Mouse (Mus musculus) lung, embryonic 14.5 days (tissue): ENCODE measurements around the gene Zcchc24. TPM values are rescaled to one million over a fixed set of nuclear protein-coding genes. Genes with fewer than 3 reads are reported as not detected.
A peak's percentile ranks its signal among the peaks of the same experiment; 100 is the strongest.
"Not testable (repeated sequence)": the region's sequence is repeated elsewhere in the genome, so short reads cannot be mapped to it uniquely, and the experiment has no call there.

Source experiments
- ATAC-seq: fragments of 200-750 bp; cut with Nextera tagmentation; 2 replicates; pipeline ENCODE4 v1.8.0; 2017; ENCODE audit warnings: mild to moderate bottlenecking, moderate TSS enrichment, moderate library complexity; ENCODE audit not compliant: insufficient read depth
- DNase-seq: peaks from one replicate; pipeline ENCODE4 v3.0.0-alpha.2; 2015
- H3K27ac ChIP-seq: fragments of 300-500 bp; sonication (generic); 2 replicates; pipeline ENCODE4 v1.5.1; 2014; ENCODE audit warnings: low read depth, mild to moderate bottlenecking, moderate library complexity
- H3K27me3 ChIP-seq: fragments of 300-500 bp; sonication (generic); 2 replicates; pipeline ENCODE4 v1.6.1; 2014; ENCODE audit warnings: low read length, control low read depth; ENCODE audit not compliant: insufficient read depth
- H3K36me3 ChIP-seq: fragments of 300-500 bp; sonication (generic); 2 replicates; pipeline ENCODE4 v1.6.1; 2014; ENCODE audit warnings: control low read depth; ENCODE audit not compliant: insufficient read depth
- H3K4me1 ChIP-seq: fragments of 300-500 bp; sonication (generic); 2 replicates; pipeline ENCODE4 v1.6.1; 2014; ENCODE audit warnings: antibody characterized with exemption, control low read depth; ENCODE audit not compliant: insufficient read depth
- H3K4me2 ChIP-seq: fragments of 300-500 bp; sonication (generic); 2 replicates; pipeline ENCODE4 v1.6.1; 2014; ENCODE audit warnings: mild to moderate bottlenecking
- H3K4me3 ChIP-seq: fragments of 300-500 bp; sonication (generic); 2 replicates; pipeline ENCODE4 v1.5.1; 2014; ENCODE audit warnings: low read depth, low read length
- H3K9ac ChIP-seq: fragments of 300-500 bp; sonication (generic); 2 replicates; pipeline ENCODE4 v1.6.1; 2014
- H3K9me3 ChIP-seq: fragments of 300-500 bp; sonication (generic); 2 replicates; pipeline ENCODE4 v1.6.1; 2016; ENCODE audit warnings: low read depth, low read length, control low read depth
- CTCF ChIP-seq: IDR thresholded peaks from 2 replicates; pipeline ENCODE4 v1.5.1; 2016; ENCODE audit warnings: antibody characterized with exemption, low read depth
- WGBS: fragments of 180-500 bp; shearing (Covaris S2); extraction: QIAGEN DNeasy Blood & Tissue Kit; methylation state at CpG from one replicate; pipeline ENCODE4 v1.1.7; 2014; 5-methylcytosine and 5-hydroxymethylcytosine counted together
- polyA plus RNA-seq: library from polyadenylated mRNA; unstranded; fragments of >200 nt; fragmentation: Nextera tagmentation; extraction: Ambion mirVana; gene quantifications from 2 replicates; pipeline ENCODE4 v1.2.1, GENCODE M21; 2014

The Zcchc24 gene
- polyA plus RNA-seq, result 29.6 and 29.8 TPM in 2 replicates

- Histone ChIP-seq H3K9me3 (no peaks in the 10 kb centered on the region), H3K4me2 (peak within 1 kb of the TSS; percentile 91), H3K36me3 (no peaks in the 10 kb centered on the region; the same call in 1 of the 2 replicates), H3K4me3 (peak within 1 kb of the TSS; percentile 76), H3K9ac (peak within 1 kb of the TSS; percentile 76), H3K27me3 (no peaks in the 10 kb centered on the region), H3K27ac (peak within 1 kb of the TSS; percentile 91), H3K4me1 (peaks cover 36% of the 10 kb centered on the region)
- ATAC-seq, result peak; percentile 95
- WGBS, result 2% methylated on average over 52 of the region's 55 CpGs
- TF ChIP-seq CTCF, result no peak
- peak; percentile 96 for DNase-seq
These were observed at the start of gene Zcchc24 for GRCm38 (mm10) chr14:25768915-25769625. Zcchc24 (minus strand) TSS chr14:25769039.

GRCm38 (mm10) chr14:25816416-25816815 is 47.6 kb upstream of the Zcchc24 start:
- Histone ChIP-seq H3K9ac (no peak overlapping the region), H3K4me1 (no peaks in the 10 kb centered on the region), H3K4me2 (no peak overlapping the region), H3K4me3 (no peak overlapping the region), H3K9me3 (no peaks in the 10 kb centered on the region), H3K27ac (no peak overlapping the region), H3K27me3 (no peaks in the 10 kb centered on the region), H3K36me3 (no peaks in the 10 kb centered on the region)
- DNase-seq (peak; percentile 90), ATAC-seq (peak; percentile 62)
- TF ChIP-seq CTCF, result peak; percentile 97
- 7% methylated on average over 9 of the region's 9 CpGs for WGBS

GRCm38 (mm10) chr14:25814140-25814539 is 45.3 kb upstream of the Zcchc24 start:
- no peak overlapping the region for H3K9ac ChIP-seq
- ATAC-seq (no peak), DNase-seq (no peak)
- H3K27me3 ChIP-seq, result no peaks in the 10 kb centered on the region
- H3K4me1 ChIP-seq, result no peaks in the 10 kb centered on the region
- no peak overlapping the region for H3K4me3 ChIP-seq
- H3K36me3 ChIP-seq, result no peaks in the 10 kb centered on the region
- H3K4me2 ChIP-seq, result no peak overlapping the region
- no peak for TF ChIP-seq CTCF
- H3K9me3 ChIP-seq, result no peaks in the 10 kb centered on the region
- H3K27ac ChIP-seq, result no peak overlapping the region

- H3K27ac ChIP-seq, H3K4me2 ChIP-seq, H3K9me3 ChIP-seq, H3K4me3 ChIP-seq, H3K4me1 ChIP-seq, ATAC-seq, H3K36me3 ChIP-seq, H3K9ac ChIP-seq, DNase-seq, H3K27me3 ChIP-seq: not testable (repeated sequence)
- 70% methylated on average over 1 of the region's 1 CpGs for WGBS
These were observed 42.2 kb upstream of the Zcchc24 start for GRCm38 (mm10) chr14:25811026-25811425.

GRCm38 (mm10) chr14:25806561-25806960 is 37.7 kb upstream of the Zcchc24 start:
- H3K36me3 ChIP-seq, result no peaks in the 10 kb centered on the region
- no peak overlapping the region for H3K4me3 ChIP-seq
- H3K4me2 ChIP-seq, result no peak overlapping the region
- WGBS, result 82% methylated on average over 7 of the region's 7 CpGs
- H3K4me1 ChIP-seq, result peaks cover 13% of the 10 kb centered on the region; the same call in 1 of the 2 replicates
- DNase-seq (no peak), ATAC-seq (no peak)
- H3K9me3 ChIP-seq, result no peaks in the 10 kb centered on the region
- TF ChIP-seq CTCF, result no peak
- H3K27me3 ChIP-seq, result no peaks in the 10 kb centered on the region
- no peak overlapping the region for H3K27ac ChIP-seq
- no peak overlapping the region for H3K9ac ChIP-seq

- Histone ChIP-seq H3K36me3 (no peaks in the 10 kb centered on the region), H3K9me3 (no peaks in the 10 kb centered on the region), H3K9ac (no peak overlapping the region), H3K4me2 (no peak overlapping the region), H3K27ac (no peak overlapping the region), H3K4me3 (no peak overlapping the region), H3K27me3 (no peaks in the 10 kb centered on the region), H3K4me1 (peaks cover 13% of the 10 kb centered on the region; the same call in 1 of the 2 replicates)
- ATAC-seq, result no peak
- TF ChIP-seq CTCF, result no peak
- 53% methylated on average over 7 of the region's 7 CpGs for WGBS
- peak; percentile 30 for DNase-seq
These were observed 37.0 kb upstream of the Zcchc24 start for GRCm38 (mm10) chr14:25805871-25806270.

GRCm38 (mm10) chr14:25803246-25803809 is 34.5 kb upstream of the Zcchc24 start:
- Histone ChIP-seq H3K9ac (no peak overlapping the region), H3K27me3 (no peaks in the 10 kb centered on the region), H3K36me3 (no peaks in the 10 kb centered on the region), H3K4me1 (peaks cover 13% of the 10 kb centered on the region; the same call in 1 of the 2 replicates), H3K27ac (peak overlapping the region; percentile 72; the same call in 1 of the 2 replicates), H3K4me3 (no peak overlapping the region), H3K9me3 (no peaks in the 10 kb centered on the region), H3K4me2 (no peak overlapping the region)
- ATAC-seq (peak; percentile 46), DNase-seq (peak; percentile 67)
- 8% methylated on average over 3 of the region's 3 CpGs for WGBS
- TF ChIP-seq CTCF, result no peak
